Mouse (Mus musculus) ES-Bruce4 (cell line): ENCODE measurements at regions not wholly inside any gene's neighbourhood (a gene's known extent, or its start where the extent isn't known, plus 50 kb on each side); places are given as distances from the start of the nearest gene placed in this dataset.

Experiments used
- CTCF ChIP-seq: IDR thresholded peaks from one replicate; pipeline ENCODE4 v1.8.1; 2011; ENCODE audit warnings: low read depth, low read length
- POLR2A ChIP-seq: IDR thresholded peaks from one replicate; pipeline ENCODE4 v1.8.1; 2011; ENCODE audit warnings: low read length; ENCODE audit not compliant: insufficient read depth

DNA sequence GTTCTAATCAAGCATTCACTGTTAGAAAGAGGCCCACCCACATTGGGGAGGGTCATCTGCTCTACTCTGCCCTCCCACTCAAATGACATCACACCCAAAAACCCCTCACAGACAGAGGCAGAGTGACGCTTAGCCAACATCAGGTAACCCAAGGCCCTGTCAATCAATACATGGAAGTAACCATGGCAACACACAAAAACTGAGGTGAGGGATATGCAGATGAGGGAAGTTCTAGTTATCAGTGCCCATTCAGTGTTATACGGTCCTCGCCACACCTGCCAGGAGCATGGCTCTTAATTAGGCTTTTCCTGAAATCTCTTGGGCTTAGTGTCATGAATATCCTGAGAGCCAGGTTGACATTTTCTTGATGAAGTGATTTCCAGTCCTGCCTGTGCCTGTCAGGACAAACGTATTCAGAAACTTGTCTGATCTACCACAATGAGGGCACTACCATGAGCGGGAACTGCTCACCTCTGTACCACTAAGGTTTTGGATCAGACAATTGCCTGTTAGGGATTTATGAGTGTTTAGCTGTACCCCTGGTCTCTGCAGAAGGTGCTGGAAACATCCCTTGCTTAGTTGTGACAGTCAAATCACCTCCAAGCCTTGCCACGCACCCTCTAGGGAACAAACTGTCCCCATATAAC is 210.4 kb upstream of the Cdh4 start:
- TF ChIP-seq CTCF (no peak), POLR2A (no peak)
